Mouse (Mus musculus) effector memory CD4-positive, alpha-beta T cell, adult 7 months (primary cell): ENCODE results near the gene Robo4. TPM values are rescaled to one million over a fixed set of nuclear protein-coding genes. Genes with fewer than 3 reads are reported as not detected.

ENCODE experiments used
- polyA plus RNA-seq: library from polyadenylated mRNA; unstranded; fragments of 100-300 nt; shearing (Covaris generic); gene quantifications from one replicate; pipeline ENCODE4 v1.2.1, GENCODE M21; 2017

The Robo4 gene
- polyA plus RNA-seq, result not detected

DNA sequence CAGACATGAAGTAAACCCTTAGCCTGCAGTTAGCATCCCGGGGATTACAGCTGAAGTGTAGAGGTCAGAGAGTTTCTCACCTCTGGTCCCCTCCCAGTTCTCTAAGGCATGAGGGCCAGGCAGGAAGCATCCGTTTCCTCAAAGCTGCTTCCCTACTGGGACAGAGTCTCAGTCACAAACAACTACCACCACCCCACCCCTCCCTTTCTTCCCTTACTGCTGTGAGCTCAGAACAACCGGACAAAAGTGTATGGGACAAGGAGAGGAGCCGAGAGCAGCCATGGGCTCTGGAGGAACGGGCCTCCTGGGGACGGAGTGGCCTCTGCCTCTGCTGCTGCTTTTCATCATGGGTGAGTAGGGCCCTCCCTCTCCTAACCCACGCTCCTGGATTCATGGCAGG is at the start of gene Robo4:
TSS of gene Robo4 (plus strand) at position 96 of the 400 bp plus-strand sequence.

DNA sequence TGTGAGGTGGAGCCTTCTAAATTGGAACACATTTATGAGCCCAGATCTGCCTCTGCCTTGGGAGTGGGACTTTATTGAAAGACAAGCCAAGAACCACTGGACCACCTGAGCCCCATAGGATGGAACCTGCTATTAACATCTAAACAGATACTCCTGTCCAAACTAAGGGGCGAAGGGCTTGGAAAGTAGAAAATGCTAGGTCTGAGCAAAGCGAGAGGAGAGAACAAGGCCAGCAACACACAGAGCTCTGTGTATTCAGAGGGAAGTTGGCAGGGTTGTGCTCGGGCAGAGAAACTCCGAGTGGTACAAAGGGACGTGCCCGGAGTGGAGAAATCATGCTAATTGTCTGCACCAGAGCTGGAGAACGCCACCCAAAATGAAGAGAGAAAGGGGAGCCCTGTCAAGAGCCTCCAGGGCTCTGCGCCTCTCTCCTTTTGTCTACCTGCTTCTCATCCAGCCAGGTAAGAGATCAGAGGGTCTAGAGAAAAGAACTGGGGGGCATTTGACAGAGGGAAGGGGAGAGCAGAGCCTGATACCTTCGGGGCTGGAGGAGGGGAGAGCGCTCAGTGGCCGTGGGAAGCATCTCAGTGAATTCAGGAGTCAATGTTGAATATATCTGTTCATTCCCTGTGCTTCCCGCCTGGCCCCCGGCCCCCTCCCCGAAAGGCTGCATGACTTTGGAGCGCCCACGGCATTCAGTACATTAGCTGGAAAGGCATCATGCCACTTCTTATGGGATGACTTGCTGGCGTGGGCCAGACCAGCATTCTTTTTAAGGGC is 34.2 kb upstream of the Robo4 start, which contains the start of gene Hepacam:
TSS of gene Hepacam (plus strand) at position 51 of the 780 bp plus-strand sequence.

DNA sequence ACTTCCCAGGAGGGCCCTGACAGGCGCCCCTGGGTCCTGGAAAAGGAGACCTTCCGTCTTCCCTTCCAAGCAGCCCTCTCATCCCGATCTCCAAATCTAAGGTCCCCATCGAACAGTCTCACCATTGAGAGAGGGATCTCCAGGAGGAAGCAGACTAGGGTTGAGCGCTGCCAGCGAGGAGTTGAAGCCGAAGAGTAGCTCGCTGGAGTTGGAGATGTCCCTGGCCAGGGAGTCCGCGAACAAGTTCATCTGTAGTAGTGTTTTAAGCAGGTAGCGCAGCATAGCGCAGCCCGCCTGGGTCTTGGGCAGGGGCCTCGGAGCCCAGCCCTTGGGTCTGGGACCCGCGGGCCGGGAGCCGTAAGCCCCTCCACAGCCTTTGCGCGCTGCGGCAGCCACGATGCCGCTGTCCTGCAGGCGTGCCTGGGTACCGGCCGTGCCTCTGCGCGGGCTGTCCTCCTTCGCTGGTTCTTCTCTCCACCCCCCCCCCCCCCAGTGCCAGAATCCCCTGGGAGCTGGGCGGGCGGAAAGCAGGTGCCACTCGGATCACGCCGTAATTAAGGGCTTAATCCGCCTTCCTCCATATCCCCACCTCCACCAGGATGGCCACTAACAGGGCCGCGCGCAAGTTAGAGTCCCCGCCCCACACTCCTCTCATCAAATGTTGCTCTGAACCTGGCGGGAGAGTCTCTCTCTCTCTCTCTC is 31.2 kb downstream of the Robo4 start, which contains the start of gene Robo3:
TSS of gene Robo3 (minus strand) at position 527 of the 702 bp plus-strand sequence.

Other genes starting within 250 kb of the Robo4 start
- gene Tmem218, start 193.7 kb upstream of the Robo4 start, polyA plus RNA-seq, result 1.4 TPM
- gene Slc37a2, start 146.2 kb upstream of the Robo4 start, polyA plus RNA-seq, result 3.6 TPM
- 7.0 TPM for gene Ccdc15, start 53.5 kb upstream of the Robo4 start, polyA plus RNA-seq
- not detected for gene Hepacam, start 34.5 kb upstream of the Robo4 start, polyA plus RNA-seq
- gene Robo3, start 31.3 kb downstream of the Robo4 start, polyA plus RNA-seq, result 0.43 TPM
- 36.0 TPM for gene Msantd2, start 87.4 kb downstream of the Robo4 start, polyA plus RNA-seq
- gene Esam, start 126.2 kb downstream of the Robo4 start, polyA plus RNA-seq, result not detected
- 0.69 TPM for gene Vsig2, start 137.4 kb downstream of the Robo4 start, polyA plus RNA-seq
- gene Nrgn, start 151.0 kb downstream of the Robo4 start, polyA plus RNA-seq, result 0.44 TPM
- 11.1 TPM for gene Siae, start 153.8 kb downstream of the Robo4 start, polyA plus RNA-seq
- gene Spa17, start 211.8 kb downstream of the Robo4 start, polyA plus RNA-seq, result not detected